Mouse (Mus musculus): ENCODE measurements around the gene Pacsin1. TPM values are rescaled to one million over a fixed set of nuclear protein-coding genes. Genes with fewer than 3 reads are reported as not detected.

Gene Pacsin1
- total RNA-seq, 4 experiments from 2014 or later, result 308 to 331 (median 324) TPM

DNA sequence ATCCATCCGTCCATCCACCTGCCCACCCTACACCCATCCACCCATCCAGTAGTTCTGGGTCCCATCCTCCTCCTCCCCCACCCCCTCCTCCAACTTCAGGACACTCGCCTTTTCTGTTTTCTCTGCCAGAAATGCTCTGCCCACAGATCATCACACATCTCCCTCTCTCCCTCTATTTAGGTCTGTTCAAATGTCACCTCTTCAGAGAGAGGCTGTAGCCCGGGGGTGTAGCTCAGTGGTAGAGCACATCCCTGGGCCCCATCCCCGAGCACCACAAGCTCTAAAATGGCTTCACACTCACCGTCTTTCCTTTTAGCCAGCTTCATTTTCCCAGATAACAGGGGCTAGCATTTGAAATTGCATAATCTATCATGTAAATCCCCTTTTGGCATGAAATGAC lies 22.4 kb downstream of the Pacsin1 start:
- DNase-seq (ENCODE audit: low spot score in 2 of 2), result no peak

DNA sequence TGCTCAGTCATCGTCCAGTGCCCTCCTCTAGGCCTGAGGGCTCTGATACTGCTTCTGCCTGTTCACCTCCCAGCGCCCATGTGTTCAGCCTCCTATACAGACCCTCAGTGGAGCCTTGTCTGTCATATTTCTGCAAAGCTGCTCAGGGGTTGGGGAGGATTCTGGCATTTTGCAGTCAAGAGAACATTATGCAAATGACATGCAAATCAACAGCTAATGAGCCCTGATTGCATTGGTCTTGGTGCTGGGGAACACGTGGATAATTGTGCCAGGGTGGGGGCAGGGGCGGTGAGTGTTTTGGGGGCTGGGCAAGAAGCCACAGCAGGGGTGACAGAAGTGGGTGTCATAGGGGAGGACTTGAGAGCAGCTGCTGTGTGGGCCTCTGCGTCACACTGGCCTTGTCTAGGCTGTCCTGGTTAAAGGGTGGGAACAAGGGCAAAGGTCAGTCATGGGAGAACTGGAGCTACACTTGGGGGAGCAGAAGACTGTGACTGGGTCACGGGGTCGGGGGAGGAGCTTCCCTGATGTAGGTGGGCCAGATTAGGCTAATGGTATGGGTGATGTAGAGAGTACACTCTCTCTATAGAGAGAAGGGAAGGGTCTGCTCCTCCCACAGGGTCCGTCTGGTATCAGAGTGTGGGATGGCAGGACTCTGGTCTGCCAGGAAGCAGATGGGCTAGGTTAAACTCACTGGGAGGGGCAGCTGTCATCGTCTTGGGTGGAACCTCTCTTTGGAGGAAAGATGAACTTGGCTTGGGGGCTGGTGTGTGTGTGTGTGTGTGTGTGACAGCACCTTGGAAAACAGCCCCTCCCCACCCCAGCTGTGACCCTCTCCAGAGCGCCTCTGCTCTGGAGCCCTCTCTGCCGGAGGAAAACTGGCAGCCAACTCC lies 23.9 kb downstream of the Pacsin1 start:
- no peak for DNase-seq (ENCODE audit: low spot score in 2 of 2)

- DNase-seq (ENCODE audit: low spot score in 2 of 2), result peak; percentile 85 to 86
Measured at GRCm38 (mm10) chr17:27684886-27685549, 29.7 kb downstream of the Pacsin1 start.

GRCm38 (mm10) chr17:27685550-27685913 lies 30.2 kb downstream of the Pacsin1 start:
- DNase-seq (ENCODE audit: low spot score in 2 of 2), result no peak

DNA sequence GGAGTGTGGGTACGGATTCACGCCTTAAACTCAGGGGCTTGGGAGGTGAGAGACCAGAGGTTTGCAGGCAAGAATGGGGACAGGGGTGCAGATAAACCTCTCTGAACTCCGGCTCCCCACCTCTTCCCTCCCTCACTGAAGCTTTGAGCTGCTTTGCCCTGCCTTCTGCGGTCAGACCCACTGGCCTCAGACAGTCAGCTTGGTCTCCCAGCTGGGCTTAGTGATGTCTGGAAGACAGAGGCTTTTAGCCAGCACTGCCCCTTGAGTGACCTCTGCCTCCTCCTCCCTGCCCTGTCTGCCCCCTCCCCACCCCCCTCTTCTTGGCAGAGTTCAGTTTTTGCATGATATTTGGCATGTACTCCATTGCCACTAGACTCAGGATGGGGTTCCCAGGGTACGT lies 31.1 kb downstream of the Pacsin1 start:
- no peak for DNase-seq (ENCODE audit: low spot score in 2 of 2)

- DNase-seq (ENCODE audit: low spot score in 2 of 2), result no peak
Measured at GRCm38 (mm10) chr17:27690993-27691693, 35.8 kb downstream of the Pacsin1 start.

- DNase-seq (ENCODE audit: low spot score in 2 of 2), result no peak
Measured at GRCm38 (mm10) chr17:27699641-27700244, 44.4 kb downstream of the Pacsin1 start.

- no peak for DNase-seq (ENCODE audit: low spot score in 2 of 2)
Measured at GRCm38 (mm10) chr17:27700812-27701211, 45.5 kb downstream of the Pacsin1 start.

GRCm38 (mm10) chr17:27701856-27702255 lies 46.5 kb downstream of the Pacsin1 start:
- no peak for DNase-seq (ENCODE audit: low spot score in 2 of 2)

DNA sequence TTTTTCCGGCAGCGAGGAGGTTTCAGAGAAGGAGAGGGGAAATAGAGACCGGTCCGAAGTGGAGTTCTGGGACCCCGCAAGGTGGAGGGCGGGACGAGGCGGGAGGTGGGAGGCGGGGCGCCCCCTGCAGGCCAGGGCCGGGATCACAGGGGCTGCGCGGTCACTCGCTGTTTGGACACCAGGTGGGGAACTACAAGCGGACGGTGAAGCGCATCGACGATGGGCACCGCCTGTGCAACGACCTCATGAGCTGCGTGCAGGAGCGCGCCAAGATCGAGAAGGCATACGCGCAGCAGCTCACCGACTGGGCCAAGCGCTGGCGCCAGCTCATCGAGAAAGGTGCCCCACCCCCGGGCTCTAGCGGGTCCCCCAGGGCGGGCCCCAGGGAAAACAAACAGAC lies 47.2 kb downstream of the Pacsin1 start:
- DNase-seq (ENCODE audit: low spot score in 2 of 2), result no peak

DNA sequence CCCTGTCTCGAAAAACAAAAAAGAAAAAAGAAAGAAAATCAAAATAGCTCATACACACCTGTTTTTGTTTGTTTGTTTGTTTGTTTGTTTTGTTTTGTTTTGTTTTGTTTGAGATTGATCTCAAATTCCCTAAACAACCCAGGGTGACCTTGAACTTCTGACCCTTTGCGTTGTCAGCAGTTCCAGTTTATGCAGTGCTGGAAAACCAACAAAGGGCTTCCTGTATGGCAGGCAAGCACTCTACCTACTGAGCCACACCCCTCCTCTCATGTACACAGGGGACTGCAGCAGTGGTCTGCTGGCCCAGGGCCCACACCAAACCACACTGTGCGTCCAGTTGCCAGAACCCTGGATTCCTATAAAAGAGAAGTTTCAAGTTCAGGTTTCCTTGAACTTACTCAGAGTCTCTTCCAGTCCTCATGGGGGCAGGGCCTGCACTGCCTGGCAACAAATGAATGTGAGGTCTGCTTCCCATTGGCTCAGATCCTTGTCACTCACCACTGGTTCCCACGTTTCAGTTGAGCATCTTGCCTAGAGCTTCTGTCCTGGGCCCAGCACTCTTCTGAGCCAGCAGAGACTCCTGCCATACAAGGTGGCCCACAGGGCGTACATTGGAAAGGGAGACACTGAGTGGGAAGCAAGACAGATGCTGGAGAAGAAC lies 48.8 kb downstream of the Pacsin1 start:
- peak in 1 of 2 experiments; percentile 68 for DNase-seq (ENCODE audit: low spot score in 2 of 2)

- no peak for DNase-seq (ENCODE audit: low spot score in 2 of 2)
Measured at GRCm38 (mm10) chr17:27705661-27706060, 50.4 kb downstream of the Pacsin1 start.

- no peak for DNase-seq (ENCODE audit: low spot score in 2 of 2)
Measured at GRCm38 (mm10) chr17:27707954-27708661, 52.8 kb downstream of the Pacsin1 start.

- DNase-seq (ENCODE audit: low spot score in 2 of 2), result no peak
Measured at GRCm38 (mm10) chr17:27709650-27710049, 54.3 kb downstream of the Pacsin1 start.

DNA sequence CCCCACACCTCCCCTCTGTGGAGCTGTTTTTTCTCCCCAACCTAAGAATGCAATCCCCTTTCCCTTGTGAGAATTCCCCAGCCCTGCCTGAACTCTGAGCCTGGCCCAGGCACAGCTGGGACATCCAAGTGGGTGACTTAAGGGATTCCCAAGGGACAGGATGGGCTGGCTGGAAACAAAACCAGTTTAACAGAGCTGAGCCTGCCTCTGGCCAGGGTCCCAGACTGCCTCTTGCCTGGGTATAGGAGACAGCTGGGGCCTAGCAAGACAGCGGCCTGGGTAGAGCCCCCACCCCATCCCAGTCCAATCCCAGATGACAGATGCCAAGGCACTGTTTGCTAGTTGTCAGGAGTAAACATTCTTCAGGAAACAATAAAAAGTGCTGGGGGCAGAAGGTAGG lies 57.5 kb downstream of the Pacsin1 start:
- no peak for DNase-seq (ENCODE audit: low spot score in 2 of 2)

DNA sequence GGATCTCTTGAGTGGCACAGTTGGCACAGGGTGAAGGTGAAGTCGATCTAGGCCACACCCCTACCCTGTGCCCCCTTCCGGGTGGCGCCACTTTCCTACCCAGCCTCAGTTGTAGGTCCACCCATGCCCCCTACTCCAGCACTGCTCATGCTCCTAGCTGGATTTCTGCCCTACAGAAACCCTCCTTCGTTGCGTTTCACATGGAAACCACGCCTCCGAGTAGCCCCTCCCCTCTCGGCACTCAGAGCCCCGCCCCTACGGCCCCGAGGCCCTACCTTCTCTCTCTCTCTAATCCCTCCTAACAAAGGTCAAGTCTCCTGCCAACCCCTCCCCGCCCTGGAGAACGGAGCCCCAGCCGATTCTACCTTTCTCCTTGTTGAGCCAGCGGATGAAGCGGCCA lies 61.5 kb downstream of the Pacsin1 start:
- DNase-seq (ENCODE audit: low spot score in 2 of 2), result no peak

GRCm38 (mm10) chr17:27718250-27718649 lies 62.9 kb downstream of the Pacsin1 start:
- DNase-seq (ENCODE audit: low spot score in 2 of 2), result no peak

DNA sequence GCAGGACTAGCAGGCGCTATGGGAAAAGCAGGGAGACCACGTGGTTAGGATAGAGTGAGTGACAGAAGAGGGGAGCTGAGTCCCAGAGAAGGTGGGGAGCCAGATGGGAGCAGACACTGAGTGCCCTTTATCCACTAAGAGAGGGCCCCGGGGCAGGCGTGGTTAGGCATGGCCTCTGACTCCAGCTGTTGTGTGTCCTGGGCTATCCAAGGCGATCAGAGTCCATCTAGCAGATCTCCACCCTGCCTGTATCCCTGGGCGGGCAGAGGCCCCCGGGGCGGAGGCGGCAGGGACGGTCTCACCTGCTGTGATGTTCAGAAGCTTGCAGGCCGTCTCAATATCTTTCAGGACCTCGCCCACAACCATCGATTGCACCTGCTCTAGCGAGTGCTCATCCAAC lies 64.4 kb downstream of the Pacsin1 start:
- DNase-seq (ENCODE audit: low spot score in 2 of 2), result no peak

- DNase-seq (ENCODE audit: low spot score in 2 of 2), result no peak
Measured at GRCm38 (mm10) chr17:27720326-27720725, 65.0 kb downstream of the Pacsin1 start.

DNA sequence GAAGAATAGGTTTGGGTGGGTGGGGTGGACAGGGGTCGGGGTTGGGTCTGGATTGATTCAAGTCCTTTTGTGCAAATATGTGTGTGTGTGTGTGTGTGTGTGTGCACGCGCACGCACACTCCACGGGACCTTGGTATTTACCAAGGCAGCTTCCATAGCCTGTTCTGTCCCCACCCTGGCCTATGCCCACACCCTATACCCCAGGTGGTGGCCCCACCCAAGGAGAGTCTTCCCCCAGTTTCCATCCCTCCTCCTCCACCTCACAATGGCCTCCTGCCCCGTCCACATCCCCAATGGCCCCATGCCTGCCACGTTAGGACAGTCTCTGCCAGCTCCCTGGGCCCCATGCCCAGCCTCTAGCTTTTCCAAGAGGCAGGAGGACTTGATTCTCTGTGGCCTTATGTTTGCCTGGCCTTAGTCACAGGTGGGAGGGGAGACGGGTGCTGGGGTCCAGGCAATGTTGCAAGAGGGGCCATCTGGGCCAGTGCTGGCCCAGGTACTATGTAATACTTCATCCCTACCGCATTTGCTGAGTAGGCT lies 65.9 kb downstream of the Pacsin1 start:
- DNase-seq (ENCODE audit: low spot score in 2 of 2), result no peak
